Mouse (Mus musculus) urinary bladder, postnatal 4 days (tissue): ENCODE measurements around the gene Arsg.
"Not testable (repeated sequence)": the region's sequence is repeated elsewhere in the genome, so short reads cannot be mapped to it uniquely, and the experiment has no call there.

ENCODE experiments used
- DNase-seq, 2 experiments: peaks; one replicate each; pipeline ENCODE4 v3.0.0; 2021 to 2022; ENCODE audit warnings: low spot score in 2 of 2

Arsg gene

GRCm38 (mm10) chr11:109470170-109470569 lies 3.0 kb upstream of the Arsg start:
- DNase-seq, result no peak

GRCm38 (mm10) chr11:109470921-109471861 lies 2.0 kb upstream of the Arsg start:
- no peak for DNase-seq

GRCm38 (mm10) chr11:109472171-109472691 lies 943 bp upstream of the Arsg start:
- peak in 1 of 2 experiments; percentile 31 for DNase-seq

- no peak for DNase-seq
Measured at GRCm38 (mm10) chr11:109472821-109473170, 378 bp upstream of the Arsg start.

- DNase-seq, result no peak
Measured at GRCm38 (mm10) chr11:109474086-109474742, 1.0 kb downstream of the Arsg start.

GRCm38 (mm10) chr11:109474836-109475235 lies 1.7 kb downstream of the Arsg start:
- DNase-seq, result no peak

- no peak for DNase-seq
Measured at GRCm38 (mm10) chr11:109475717-109476116, 2.5 kb downstream of the Arsg start.

GRCm38 (mm10) chr11:109476241-109476640 lies 3.1 kb downstream of the Arsg start:
- DNase-seq, result no peak

GRCm38 (mm10) chr11:109476653-109477052 lies 3.5 kb downstream of the Arsg start:
- no peak for DNase-seq

GRCm38 (mm10) chr11:109477606-109478380 lies 4.6 kb downstream of the Arsg start:
- no peak for DNase-seq

GRCm38 (mm10) chr11:109479575-109480285 lies 6.6 kb downstream of the Arsg start:
- no peak for DNase-seq

- no peak for DNase-seq
Measured at GRCm38 (mm10) chr11:109480440-109480839, 7.3 kb downstream of the Arsg start.

- DNase-seq, result peak in 1 of 2 experiments; percentile 35
Measured at GRCm38 (mm10) chr11:109485398-109486045, 12.3 kb downstream of the Arsg start.

GRCm38 (mm10) chr11:109487111-109487510 lies 13.9 kb downstream of the Arsg start:
- DNase-seq, result no peak

GRCm38 (mm10) chr11:109487991-109488684 lies 15.0 kb downstream of the Arsg start:
- no peak for DNase-seq

GRCm38 (mm10) chr11:109489763-109490162 lies 16.6 kb downstream of the Arsg start:
- no peak for DNase-seq

- DNase-seq, result no peak
Measured at GRCm38 (mm10) chr11:109491844-109492243, 18.7 kb downstream of the Arsg start.

GRCm38 (mm10) chr11:109492847-109493464 lies 19.8 kb downstream of the Arsg start:
- DNase-seq, result not testable (repeated sequence)

GRCm38 (mm10) chr11:109494890-109495770 lies 22.0 kb downstream of the Arsg start:
- no peak for DNase-seq
